Mouse (Mus musculus) kidney, postnatal 0 days (tissue): ENCODE measurements around the gene Ncapg. TPM values are rescaled to one million over a fixed set of nuclear protein-coding genes. Genes with fewer than 3 reads are reported as not detected.

Experiments
- ATAC-seq: fragments of 200-750 bp; cut with Nextera tagmentation; replicated peaks from 2 replicates; pipeline ENCODE4 v1.8.0; 2017; ENCODE audit warnings: low read depth, moderate number of reproducible peaks, moderate TSS enrichment, moderate library complexity; ENCODE audit not compliant: low FRiP score
- DNase-seq: peaks from one replicate; pipeline ENCODE4 v3.0.0-alpha.2; 2016; ENCODE audit warnings: low spot score
- H3K27ac ChIP-seq: fragments of 300-500 bp; sonication (generic); 2 replicates; pipeline ENCODE4 v1.5.1; 2014; ENCODE audit warnings: mild to moderate bottlenecking
- H3K27me3 ChIP-seq: fragments of 300-500 bp; sonication (generic); 2 replicates; pipeline ENCODE4 v1.6.1; 2014; ENCODE audit warnings: low read length, mixed read lengths; ENCODE audit not compliant: insufficient read depth
- H3K36me3 ChIP-seq: fragments of 300-500 bp; sonication (generic); 2 replicates; pipeline ENCODE4 v1.6.1; 2014; ENCODE audit warnings: low read length, mixed read lengths; ENCODE audit not compliant: insufficient read depth
- H3K4me1 ChIP-seq: fragments of 300-500 bp; sonication (generic); replicated peaks from 2 replicates; pipeline ENCODE4 v1.6.1; 2014; ENCODE audit warnings: antibody characterized with exemption, low read length, mixed read lengths; ENCODE audit not compliant: insufficient read depth
- H3K4me2 ChIP-seq: fragments of 300-500 bp; sonication (generic); 2 replicates; pipeline ENCODE4 v1.6.1; 2014; ENCODE audit warnings: mild to moderate bottlenecking, low read length, moderate library complexity, mixed read lengths
- H3K4me3 ChIP-seq: fragments of 300-500 bp; sonication (generic); replicated peaks from 2 replicates; pipeline ENCODE4 v1.5.1; 2014; ENCODE audit warnings: low read depth, low read length
- H3K9ac ChIP-seq: fragments of 300-500 bp; sonication (generic); 2 replicates; pipeline ENCODE4 v1.6.1; 2014; ENCODE audit warnings: low read depth, low read length
- H3K9me3 ChIP-seq: fragments of 300-500 bp; sonication (generic); replicated peaks from 2 replicates; pipeline ENCODE4 v1.6.1; 2016; ENCODE audit warnings: low read length, inconsistent platforms, mixed read lengths
- CTCF ChIP-seq: IDR thresholded peaks from 2 replicates; pipeline ENCODE4 v1.5.1; 2016; ENCODE audit warnings: antibody characterized with exemption, low read depth, mild to moderate bottlenecking, moderate library complexity
- WGBS: fragments of 180-500 bp; shearing (Covaris S2); extraction: QIAGEN DNeasy Blood & Tissue Kit; methylation state at CpG from one replicate; pipeline ENCODE4 v1.1.7; 2014; 5-methylcytosine and 5-hydroxymethylcytosine counted together
- polyA plus RNA-seq: library from polyadenylated mRNA; unstranded; fragments of >200 nt; fragmentation: Nextera tagmentation; extraction: Ambion mirVana; gene quantifications from 2 replicates; pipeline ENCODE4 v1.2.1, GENCODE M21; 2015

Ncapg gene
- polyA plus RNA-seq, 1 experiment from 2014 or later: 21.8 TPM

DNA sequence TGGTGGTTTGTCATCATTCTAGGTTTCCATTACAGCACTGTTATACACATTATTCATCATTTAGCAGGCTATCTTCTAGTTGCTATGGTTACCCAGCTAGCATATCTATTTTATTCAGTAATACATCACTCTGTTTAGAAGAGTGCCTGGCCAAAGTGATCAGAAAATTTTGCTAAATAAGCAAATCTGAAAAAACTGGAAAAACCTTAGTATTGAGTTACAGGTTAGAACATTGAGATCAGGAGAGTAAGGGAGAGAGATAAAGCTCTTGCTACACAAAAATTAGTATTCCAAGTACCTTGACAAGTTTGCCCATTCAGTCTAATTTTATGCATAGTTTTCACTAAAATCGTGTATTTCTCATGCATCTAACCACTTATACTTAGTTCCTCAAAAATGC is 68.2 kb downstream of the Ncapg start:
- DNase-seq (no peak), ATAC-seq (no peak)
- Histone ChIP-seq H3K4me2 (no peak overlapping the region), H3K27me3 (no peaks in the 10 kb centered on the region), H3K36me3 (0 out of 2 replicates have a peak, but pooled peaks cover 8% of the 10 kb centered on the region), H3K4me3 (no peak overlapping the region), H3K9me3 (no peaks in the 10 kb centered on the region), H3K27ac (no peak overlapping the region), H3K4me1 (no peaks in the 10 kb centered on the region), H3K9ac (no peak overlapping the region)
- WGBS: 89% methylated on average over 1 of the region's 1 CpGs
- TF ChIP-seq CTCF: no peak

Other genes starting within 250 kb of the Ncapg start
- 297 and 318 TPM in 2 replicates for gene Qdpr, start 219.7 kb upstream of the Ncapg start, polyA plus RNA-seq
- not detected in 2 replicates for gene Clrn2, start 216.2 kb upstream of the Ncapg start, polyA plus RNA-seq
- 99.7 and 114 TPM in 2 replicates for gene Lap3, start 176.5 kb upstream of the Ncapg start, polyA plus RNA-seq
- gene Med28, start 149.7 kb upstream of the Ncapg start, polyA plus RNA-seq: 333 and 339 TPM in 2 replicates
- 2.4 and 2.6 TPM in 2 replicates for gene Fam184b, start 30.3 kb upstream of the Ncapg start, polyA plus RNA-seq
- 20.3 and 23.1 TPM in 2 replicates for gene Lcorl, start 187.7 kb downstream of the Ncapg start, polyA plus RNA-seq